Mouse (Mus musculus) liver, embryonic 14.5 days (tissue): Measurements from ENCODE around the gene Socs7.

Experiments used
- CTCF ChIP-seq: IDR thresholded peaks from 2 replicates; pipeline ENCODE4 v1.5.1; 2016; ENCODE audit warnings: antibody characterized with exemption, low read depth, control low read depth
- EP300 ChIP-seq: IDR thresholded peaks from 2 replicates; pipeline ENCODE4 v1.6.1; 2016; ENCODE audit warnings: antibody characterized with exemption, low read depth

DNA sequence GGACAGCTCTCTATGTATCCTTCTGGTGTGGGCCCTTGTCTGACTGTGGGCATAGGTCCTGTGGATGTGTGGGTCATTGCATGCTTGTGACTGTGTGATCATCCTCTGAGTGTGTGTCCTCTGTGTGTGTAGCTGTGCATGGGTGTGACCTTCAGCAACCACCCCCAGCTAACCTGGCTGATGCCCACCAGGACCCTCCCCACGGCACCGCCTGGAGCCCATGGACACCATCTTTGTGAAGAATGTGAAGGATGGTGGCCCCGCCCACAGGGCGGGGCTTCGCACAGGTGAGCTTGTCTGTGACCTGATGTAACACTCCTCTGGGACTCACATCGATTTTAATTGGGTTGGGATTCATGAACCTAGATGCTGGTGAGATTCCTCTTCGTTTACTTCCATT, 85.6 kb downstream of the Socs7 start:
- no peak for TF ChIP-seq CTCF
- TF ChIP-seq EP300: no peak
